Comparison of ENCODE assay signal across 8 mouse cellular contexts in genomic region chr4:59580495-59581281, GRCm38 (mm10). TPM values are rescaled to one million over a fixed set of nuclear protein-coding genes. Genes with fewer than 3 reads are reported as not detected.
DNase-seq lines count a peak whose midpoint lies in the region; ATAC-seq and TF ChIP-seq lines count a peak whose summit lies in the region.

No protein-coding gene starts in this region.

- peaks cover 9% of the 10 kb centered on the region for H3K4me1 ChIP-seq in limb, embryonic 15.5 days
- H3K4me1 ChIP-seq in neural tube, embryonic 11.5 days (ENCODE audit: control insufficient read depth, insufficient read depth, low read length), result peaks cover 4% of the 10 kb centered on the region; the same call in 1 of the 2 replicates

- H3K4me3 ChIP-seq in left cerebral cortex, adult 2 months, result peak overlapping the region; percentile 93
- peak overlapping the region; percentile 60 for H3K4me3 ChIP-seq in limb, embryonic 15.5 days
- peak overlapping the region; percentile 70 for H3K4me3 ChIP-seq in neural tube, embryonic 11.5 days (ENCODE audit: low read depth, low read length)

- no peaks in the 10 kb centered on the region for H3K27me3 ChIP-seq in limb, embryonic 15.5 days
- no peaks in the 10 kb centered on the region for H3K27me3 ChIP-seq in neural tube, embryonic 11.5 days (ENCODE audit: control insufficient read depth, insufficient read depth, low read length)

- no peak for ATAC-seq in limb, embryonic 15.5 days (ENCODE audit: insufficient number of reproducible peaks, low FRiP score, low TSS enrichment, low read depth)
- ATAC-seq in neural tube, embryonic 11.5 days (ENCODE audit: insufficient read depth, low FRiP score, low TSS enrichment), result peak; percentile 68

- intact Hi-C loops in left cerebral cortex, adult 2 months (cut with DNase I), result no loop called here
- intact Hi-C loops in heart, postnatal 14 days (cut with DNase I), result no loop called here

- H3K36me3 ChIP-seq in limb, embryonic 15.5 days, result no peaks in the 10 kb centered on the region
- no peaks in the 10 kb centered on the region for H3K36me3 ChIP-seq in neural tube, embryonic 11.5 days (ENCODE audit: control insufficient read depth, insufficient read depth, low read length)

- no peak for TF ChIP-seq CTCF in left cerebral cortex, adult 2 months (IDR thresholded peaks at IDR 0.05)

- H3K9ac ChIP-seq in limb, embryonic 15.5 days, result peak overlapping the region; percentile 51
- peak overlapping the region; percentile 59 for H3K9ac ChIP-seq in neural tube, embryonic 11.5 days (ENCODE audit: low read length)

- peak overlapping the region; percentile 56 for H3K4me2 ChIP-seq in limb, embryonic 15.5 days
- peak overlapping the region; percentile 55 for H3K4me2 ChIP-seq in neural tube, embryonic 11.5 days (ENCODE audit: low read depth)

- H3K9me3 ChIP-seq in limb, embryonic 15.5 days, result no peaks in the 10 kb centered on the region
- H3K9me3 ChIP-seq in neural tube, embryonic 11.5 days (ENCODE audit: control insufficient read depth, low read length), result no peaks in the 10 kb centered on the region

- H3K27ac ChIP-seq in left cerebral cortex, adult 2 months, result peak overlapping the region; percentile 86
- peak overlapping the region; percentile 79 for H3K27ac ChIP-seq in limb, embryonic 15.5 days
- H3K27ac ChIP-seq in neural tube, embryonic 11.5 days (ENCODE audit: low read depth, low read length), result peak overlapping the region; percentile 50

- peak in 1 of 2 experiments; percentile 13 for DNase-seq in left cerebral cortex, adult 2 months (ENCODE audit: extremely low spot score in 1 of 2, low spot score in 2 of 2)
- DNase-seq in left cerebral cortex, adult 9 months (ENCODE audit: low spot score in 2 of 2), result no peak
- peak; percentile 19 to 41 for DNase-seq in adrenal gland, adult 18-20 months (ENCODE audit: low spot score in 2 of 2)
- peak; percentile 53 for DNase-seq in embryo, embryonic 11.5 days (ENCODE audit: low read depth, low spot score)
- peak; percentile 19 to 31 for DNase-seq in heart, postnatal 14 days
- peak; percentile 83 for DNase-seq in neural tube, embryonic 11.5 days (ENCODE audit: low spot score)
- DNase-seq in thymus, postnatal 4 days, result peak; percentile 71

- WGBS in limb, embryonic 15.5 days, result under 1% methylated on average over 23 of the region's 23 CpGs
- under 1% methylated on average over 23 of the region's 23 CpGs for WGBS in neural tube, embryonic 11.5 days

RNA-seq across cellular contexts. Expression of gene Hsdl2, which starts 0.7 kb away (rescaled TPM):
- total RNA-seq in left cerebral cortex, adult 2 months (2021), result 10 to 100 TPM; 25.0 to 27.3 TPM
- total RNA-seq in adrenal gland, adult 18-20 months (2021), result 100 to 1,000 TPM in 1 of 2 experiments, 10 to 100 TPM in 1; 69.3 to 117 TPM
- total RNA-seq in heart, postnatal 14 days (2021), result 100 to 1,000 TPM; 247 to 266 TPM
- polyA plus RNA-seq in limb, embryonic 15.5 days (2015; fragmentation: Nextera tagmentation; extraction: Ambion mirVana), result 27.8 and 28.0 TPM in 2 replicates
- polyA plus RNA-seq in neural tube, embryonic 11.5 days (2014; fragmentation: Nextera tagmentation; extraction: Ambion mirVana), result 40.3 and 44.1 TPM in 2 replicates

RNA-seq across cellular contexts. Expression of gene Ptbp3, which starts 31.5 kb away (rescaled TPM):
- 10 to 100 TPM; 27.6 to 29.3 TPM for total RNA-seq in left cerebral cortex, adult 2 months (2021)
- total RNA-seq in adrenal gland, adult 18-20 months (2021), result 100 to 1,000 TPM in 1 of 2 experiments, 10 to 100 TPM in 1; 80.6 to 101 TPM
- total RNA-seq in heart, postnatal 14 days (2021), result 10 to 100 TPM; 44.2 to 46.5 TPM
- polyA plus RNA-seq in limb, embryonic 15.5 days (2015; fragmentation: Nextera tagmentation; extraction: Ambion mirVana), result 47.8 and 48.1 TPM in 2 replicates
- 50.2 and 51.5 TPM in 2 replicates for polyA plus RNA-seq in neural tube, embryonic 11.5 days (2014; fragmentation: Nextera tagmentation; extraction: Ambion mirVana)

RNA-seq across cellular contexts. Expression of gene E130308A19Rik, which starts 45.3 kb away (rescaled TPM):
- total RNA-seq in left cerebral cortex, adult 2 months (2021), result 10 to 100 TPM; 12.1 to 13.1 TPM
- 10 to 100 TPM; 11.2 to 13.2 TPM for total RNA-seq in adrenal gland, adult 18-20 months (2021)
- total RNA-seq in heart, postnatal 14 days (2021), result 1 to 10 TPM; 7.8 to 9.5 TPM
- polyA plus RNA-seq in limb, embryonic 15.5 days (2015; fragmentation: Nextera tagmentation; extraction: Ambion mirVana), result 12.5 and 16.1 TPM in 2 replicates
- polyA plus RNA-seq in neural tube, embryonic 11.5 days (2014; fragmentation: Nextera tagmentation; extraction: Ambion mirVana), result 62.3 and 64.7 TPM in 2 replicates

Comparison
In these comparisons a context has a peak if more than half of its experiments do, and no peak if none do; other contexts are left out.
1. DNase-seq: peak in adrenal gland, adult 18-20 months (2 of 2), embryo, embryonic 11.5 days (single experiment), heart, postnatal 14 days (2 of 2), neural tube, embryonic 11.5 days (single experiment) and thymus, postnatal 4 days (single experiment); none in left cerebral cortex, adult 9 months (0 of 2).
2. Peak in every context shown above with its lines, with median percentiles within 50 percentile points of each other: H3K27ac ChIP-seq and H3K4me3 ChIP-seq.